Mouse (Mus musculus) lung, adult 18-20 months (tissue): ENCODE measurements around the gene Nf2.

ENCODE experiments used
- DNase-seq, 2 experiments: peaks; one replicate each; pipeline ENCODE4 v3.0.0; 2022; ENCODE audit warnings: mixed read lengths in 2 of 2

Gene Nf2

DNA sequence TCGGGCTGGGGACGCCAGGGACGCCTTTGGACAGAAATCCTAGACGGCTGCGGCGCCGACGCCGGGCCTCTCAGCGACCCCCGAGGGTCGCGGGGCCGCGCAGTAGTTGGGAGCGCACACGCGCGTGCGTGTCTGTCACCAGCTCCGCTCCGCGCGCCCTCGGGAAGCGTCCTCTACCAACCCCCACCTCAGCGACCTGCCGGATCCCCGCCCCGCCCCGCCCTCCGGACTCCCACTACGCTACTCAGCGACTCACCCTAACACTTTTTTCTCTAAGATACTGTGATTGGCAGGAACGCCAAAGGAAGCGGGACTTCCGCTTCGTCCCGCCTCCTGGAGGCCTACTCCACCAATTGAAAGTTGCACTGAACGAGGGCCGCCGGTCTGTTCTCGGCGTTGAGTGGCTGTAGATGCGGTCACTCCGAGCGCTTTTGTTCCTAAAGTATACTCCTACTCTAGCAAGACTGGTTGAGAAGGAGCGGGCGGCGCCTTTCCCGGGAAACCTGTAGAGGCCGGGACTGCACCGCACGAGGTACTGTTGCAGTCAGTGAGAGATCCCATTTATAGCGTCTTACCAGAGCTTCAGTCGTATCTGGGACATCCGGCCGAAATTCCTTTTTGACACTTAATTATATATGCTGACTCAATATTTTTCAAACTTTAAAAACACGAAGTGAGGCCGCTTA lies at the start of gene Nf2:
TSS of gene Nf2 (minus strand) at position 279 of the 686 bp plus-strand sequence.
- DNase-seq: peak; percentile 99

DNA sequence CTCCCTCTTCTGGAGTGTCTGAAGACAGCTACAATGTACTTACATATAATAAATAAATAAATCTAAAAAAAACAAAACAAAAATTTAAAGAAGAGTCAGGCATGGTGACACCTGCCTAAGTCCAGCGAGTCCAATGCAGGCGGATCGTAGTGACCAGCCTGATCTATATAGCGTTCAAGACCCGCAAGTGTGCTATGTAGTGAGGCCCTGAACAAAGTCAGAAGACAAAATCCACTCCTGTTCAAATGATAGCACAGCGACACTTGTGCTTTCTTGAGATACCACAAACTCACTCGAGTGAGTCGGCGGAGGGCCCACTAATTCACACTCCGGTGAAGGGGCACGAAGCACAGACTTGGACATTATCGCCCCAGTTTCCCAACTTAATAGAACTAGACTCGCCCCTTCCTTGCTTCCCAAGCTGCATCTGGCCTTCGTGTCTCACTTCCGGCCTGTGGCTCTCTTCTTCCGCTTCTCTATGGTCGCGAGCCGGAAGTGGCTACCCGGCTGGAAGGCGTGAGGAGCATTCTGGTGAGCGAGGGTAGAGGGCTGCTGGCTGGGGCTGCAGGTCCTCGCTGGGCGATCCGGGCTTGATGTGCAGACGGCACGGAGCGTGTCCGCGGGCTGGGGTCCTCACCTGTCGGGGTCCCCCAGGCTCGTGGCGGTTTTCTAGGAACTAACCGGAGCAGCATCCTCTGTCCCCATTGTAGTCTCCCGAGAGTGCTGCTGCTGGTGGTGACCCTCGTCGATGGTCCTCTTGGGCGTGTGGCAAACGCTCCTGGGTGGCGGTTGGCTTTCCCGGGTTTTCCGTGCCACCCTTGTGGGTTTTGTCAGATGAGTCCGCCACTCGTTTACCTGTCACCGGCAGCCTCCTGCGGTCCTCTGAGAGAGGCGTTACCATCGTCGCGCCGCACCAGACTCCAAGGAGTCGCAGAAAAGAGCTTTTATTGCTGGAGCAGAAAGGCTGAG lies 45.8 kb upstream of the Nf2 start, which contains the start of gene Thoc5:
TSS of gene Thoc5 (plus strand) at position 473 of the 969 bp plus-strand sequence.
- DNase-seq: peak; percentile 81 to 85

DNA sequence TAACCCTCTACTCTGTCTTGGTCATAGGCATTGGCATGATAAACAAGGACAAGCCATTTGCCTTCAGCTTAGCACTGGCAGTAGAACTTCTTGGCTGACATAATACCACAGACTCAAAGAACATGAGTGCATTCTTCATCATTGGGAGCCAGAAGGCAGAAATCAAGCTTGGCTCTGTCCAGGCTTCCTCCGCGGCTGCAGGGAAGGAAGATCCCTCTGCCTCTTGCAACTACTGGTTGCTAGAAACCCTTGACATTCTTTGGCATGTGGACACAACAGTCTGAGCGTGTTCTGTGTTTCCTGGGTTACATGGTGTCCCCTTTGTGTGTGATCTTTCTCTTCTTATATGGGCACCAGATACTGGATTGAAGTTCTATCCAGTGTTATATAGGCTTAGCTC lies 37.7 kb upstream of the Nf2 start:
- no peak for DNase-seq

DNA sequence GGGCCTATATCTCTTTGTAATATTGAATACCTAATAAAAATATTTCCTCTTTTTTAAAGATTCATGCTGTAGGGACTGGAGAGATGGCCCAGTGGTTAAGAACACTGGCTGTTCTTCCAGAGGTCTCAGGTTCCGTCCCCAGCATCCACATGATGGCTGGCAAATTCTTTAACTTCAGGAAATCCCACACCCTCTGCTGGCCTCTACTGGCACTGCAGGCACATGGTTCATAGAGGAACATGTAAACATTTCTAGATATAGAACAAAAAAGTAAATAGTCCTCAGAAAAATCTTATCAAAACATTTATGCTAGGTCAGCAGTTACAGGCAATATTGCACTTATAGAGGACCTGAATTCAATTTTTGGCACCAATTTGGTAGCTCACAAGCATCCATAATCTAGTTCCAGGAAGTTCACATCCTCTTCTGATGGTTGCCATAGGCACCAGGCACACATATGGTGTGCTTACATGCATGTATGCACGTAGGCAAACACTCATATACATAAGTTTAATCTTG lies 36.1 kb upstream of the Nf2 start:
- peak; percentile 31 to 38 for DNase-seq

DNA sequence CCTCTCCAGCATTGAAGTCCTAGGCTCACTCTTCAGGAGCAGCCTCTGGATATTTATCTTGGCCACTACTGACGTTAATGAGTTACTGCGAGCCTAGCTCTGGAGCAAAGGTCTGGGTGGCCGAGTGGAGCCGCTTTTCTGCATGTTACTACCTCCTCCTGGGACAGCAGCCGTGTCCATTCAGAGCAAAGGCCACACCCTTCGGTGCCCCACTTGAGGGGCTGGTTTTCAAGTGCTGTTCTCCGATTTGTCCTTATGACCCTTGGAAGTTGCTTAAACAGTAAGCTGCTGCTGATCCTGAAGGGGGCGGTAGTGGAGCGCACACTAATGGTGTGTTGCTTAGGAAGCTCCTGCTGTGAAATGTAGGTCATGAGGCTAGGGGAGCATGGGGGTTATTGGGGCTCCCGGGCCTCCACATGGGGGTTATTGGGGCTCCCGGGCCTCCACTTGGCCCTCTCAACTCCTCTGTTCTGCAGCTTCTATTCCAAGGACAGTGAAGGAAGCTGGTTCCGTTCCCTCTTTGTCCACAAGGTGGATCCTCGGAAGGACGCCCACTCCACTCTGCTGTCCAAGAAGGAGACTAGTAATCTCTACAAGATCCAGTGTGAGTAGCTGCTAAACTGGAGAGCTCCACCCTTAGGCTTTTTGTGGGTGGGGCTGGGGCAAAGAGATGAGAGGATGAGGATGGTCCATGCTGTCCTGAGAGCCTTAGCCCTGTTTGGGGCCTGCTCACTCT lies 33.7 kb upstream of the Nf2 start:
- DNase-seq: peak; percentile 82 to 89

DNA sequence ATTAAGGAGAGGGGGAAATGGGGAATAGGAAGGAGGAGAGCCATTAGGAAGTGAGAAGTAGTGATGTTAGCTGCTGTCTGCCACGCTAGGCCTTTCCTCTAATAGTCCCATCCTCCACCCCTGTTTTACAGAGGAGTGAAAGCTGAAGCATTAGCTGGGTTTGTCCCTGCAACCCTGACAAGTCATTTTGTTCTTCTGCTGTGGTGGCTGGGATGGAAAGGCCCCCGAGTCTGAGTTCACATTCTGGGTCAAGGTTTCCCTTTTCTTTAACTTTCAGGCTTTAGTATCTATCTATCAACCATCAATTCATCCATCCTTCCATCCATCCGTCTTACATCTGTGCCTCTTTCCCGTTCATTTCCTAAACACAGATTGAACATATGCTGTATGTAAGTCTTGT lies 31.8 kb upstream of the Nf2 start:
- DNase-seq: no peak

DNA sequence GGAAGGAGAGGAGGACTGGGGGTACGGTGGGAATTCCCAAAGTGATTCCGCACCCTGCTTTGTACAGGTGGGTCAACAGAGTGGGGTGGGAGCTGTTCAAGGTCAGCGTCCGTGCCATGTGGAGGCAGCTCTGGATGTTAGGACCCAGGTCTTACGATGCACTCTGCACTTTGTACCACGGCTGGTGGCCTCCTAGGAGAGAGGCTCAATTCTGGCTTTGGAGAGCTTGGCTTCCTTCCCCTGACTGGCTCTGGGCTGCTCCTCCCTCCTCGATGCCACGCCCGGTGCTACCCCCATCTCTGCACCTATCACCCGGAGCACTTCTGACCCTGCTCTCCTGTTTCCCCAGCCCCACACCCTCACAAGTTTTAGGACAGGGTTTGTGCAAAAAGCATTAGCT lies 25.2 kb upstream of the Nf2 start:
- DNase-seq: peak in 1 of 2 experiments; percentile 11

DNA sequence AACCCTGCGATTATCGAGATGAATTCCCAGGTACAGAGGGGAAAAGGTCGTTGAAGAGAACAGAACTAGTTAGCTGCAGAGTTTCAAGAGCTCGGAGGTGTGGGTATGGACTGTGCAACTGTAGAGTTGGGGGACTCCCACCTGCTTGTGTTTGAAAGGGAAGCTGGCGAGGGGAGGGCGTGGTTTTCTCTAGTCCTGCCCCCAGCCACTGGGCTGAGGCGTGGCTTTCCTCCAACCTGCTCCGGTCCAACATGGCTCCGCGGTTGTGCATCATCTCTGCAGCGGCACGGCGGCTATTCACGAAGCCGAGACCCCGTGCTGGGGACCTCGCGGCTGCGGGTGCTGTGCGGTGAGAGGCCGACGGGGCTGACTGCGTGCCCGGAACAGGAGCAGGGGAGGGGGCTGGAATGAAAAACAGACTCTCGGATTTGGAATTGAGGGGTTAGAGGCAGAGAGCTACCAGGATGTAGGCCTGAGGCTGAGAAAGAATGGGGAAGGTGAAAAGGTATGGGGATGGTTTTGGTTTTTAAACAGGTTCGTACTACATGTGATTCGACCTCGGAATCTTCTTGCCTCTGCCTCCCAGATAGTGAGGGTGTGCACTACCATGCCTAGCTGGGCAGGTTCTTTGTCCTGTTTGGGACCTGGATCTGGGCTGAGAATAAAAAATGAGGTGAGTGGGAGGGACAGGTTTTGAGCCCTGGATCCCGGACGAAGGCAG lies 24.6 kb upstream of the Nf2 start, which contains the start of gene Nipsnap1:
TSS of gene Nipsnap1 (plus strand) at position 197 of the 721 bp plus-strand sequence.
- peak; percentile 76 to 80 for DNase-seq

DNA sequence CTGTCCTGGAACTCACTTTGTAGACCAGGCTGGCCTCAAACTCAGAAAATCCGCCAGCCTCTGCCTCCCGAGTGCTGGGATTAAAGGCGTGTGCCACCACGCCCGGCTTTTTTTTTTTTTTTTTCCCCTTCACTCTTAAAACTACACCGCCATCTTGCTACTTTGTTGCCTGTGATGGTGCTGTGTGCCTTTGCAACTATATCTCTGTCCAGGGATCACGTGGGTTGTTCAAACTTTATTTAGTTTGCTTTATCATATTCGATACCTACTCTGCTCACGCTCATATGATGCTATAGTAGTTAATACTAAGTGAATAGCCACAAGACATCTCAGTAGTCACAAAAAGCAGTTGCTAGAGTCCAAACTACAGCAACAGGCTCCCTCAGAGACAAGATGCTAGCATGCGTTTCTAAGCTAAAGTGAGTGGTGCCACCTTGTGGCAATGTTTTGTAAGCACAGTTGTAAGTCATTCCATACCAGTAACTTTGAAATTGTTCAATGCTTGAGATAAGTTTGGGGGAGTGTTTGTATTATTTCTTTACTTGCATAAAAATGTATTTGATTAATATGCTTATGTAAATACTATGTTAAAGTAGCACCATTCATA lies 16.4 kb upstream of the Nf2 start:
- DNase-seq: peak; percentile 43 to 67

DNA sequence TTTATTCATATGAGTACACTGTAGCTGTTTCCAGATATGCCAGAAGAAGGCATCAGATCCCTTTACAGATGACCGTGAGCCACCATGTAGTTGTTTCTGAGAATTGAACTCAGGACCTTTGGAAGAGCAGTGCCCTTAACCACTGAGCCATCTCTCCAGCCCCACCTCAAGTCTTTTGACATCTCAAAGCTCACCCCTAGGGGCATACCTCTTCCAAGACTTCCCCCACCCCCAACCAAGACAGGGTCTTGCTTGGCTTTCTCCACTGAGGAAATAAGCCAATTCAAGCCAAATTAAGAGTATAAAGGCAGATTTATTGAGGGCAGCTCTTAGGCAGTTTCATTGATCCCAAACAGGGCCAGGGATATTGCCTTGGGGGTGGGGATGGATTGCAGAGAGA lies 13.4 kb upstream of the Nf2 start:
- DNase-seq: no peak

DNA sequence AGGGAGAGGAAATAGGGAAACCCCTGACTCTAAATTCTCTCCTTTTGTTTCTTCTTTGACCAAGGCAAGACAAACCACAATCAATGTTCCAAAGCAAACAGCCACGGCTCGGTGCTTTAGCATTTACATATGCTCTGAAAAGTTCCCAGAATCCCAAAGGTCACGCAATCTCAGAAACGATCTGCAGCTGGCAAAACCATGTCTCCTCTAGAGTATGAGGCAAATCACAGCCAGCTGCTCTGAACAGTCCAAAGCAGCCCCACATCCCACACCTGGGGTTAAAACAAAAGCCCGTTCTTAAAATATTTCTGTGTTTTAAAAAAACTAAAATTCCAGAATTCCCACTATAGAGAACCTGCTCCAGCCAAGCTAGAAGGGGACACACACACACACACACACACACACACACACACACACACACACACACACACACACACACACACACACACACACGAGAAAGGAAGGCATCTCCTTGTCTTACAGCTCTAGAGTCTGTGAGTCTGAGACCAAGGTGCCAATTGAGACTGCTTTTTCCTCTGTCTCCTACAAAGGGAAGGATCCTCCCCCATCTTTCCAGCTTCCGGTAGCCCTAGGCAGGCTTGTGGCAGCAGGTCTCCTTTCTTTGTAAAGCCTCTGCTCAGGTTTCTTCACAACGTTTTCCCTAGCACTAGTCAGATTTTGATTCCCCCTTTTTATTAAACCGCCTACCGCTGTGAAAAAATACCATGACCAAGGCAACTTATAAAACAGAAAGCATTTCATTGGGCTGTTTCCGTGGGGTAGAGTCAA lies 12.7 kb upstream of the Nf2 start:
- DNase-seq: no peak

DNA sequence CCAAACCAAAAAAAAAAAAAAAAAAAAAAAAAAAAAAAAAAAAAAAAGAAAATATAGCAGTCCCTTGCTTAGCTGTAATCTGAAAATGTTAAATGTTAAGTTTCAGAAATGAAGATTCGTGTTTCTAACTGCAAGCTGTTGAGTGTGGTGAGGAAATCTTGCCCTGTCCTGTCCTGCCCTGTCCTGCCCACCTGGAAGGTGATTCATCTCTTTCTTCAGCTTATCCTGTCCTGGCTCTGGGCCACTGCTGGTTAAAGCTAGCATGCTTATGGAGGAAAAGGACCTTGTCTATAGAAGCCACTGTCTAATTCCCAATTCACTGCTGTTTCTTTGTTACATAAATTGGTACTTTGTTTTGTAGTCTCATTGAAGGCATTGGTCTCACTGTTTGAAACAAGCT lies 11.7 kb upstream of the Nf2 start:
- DNase-seq: no peak

DNA sequence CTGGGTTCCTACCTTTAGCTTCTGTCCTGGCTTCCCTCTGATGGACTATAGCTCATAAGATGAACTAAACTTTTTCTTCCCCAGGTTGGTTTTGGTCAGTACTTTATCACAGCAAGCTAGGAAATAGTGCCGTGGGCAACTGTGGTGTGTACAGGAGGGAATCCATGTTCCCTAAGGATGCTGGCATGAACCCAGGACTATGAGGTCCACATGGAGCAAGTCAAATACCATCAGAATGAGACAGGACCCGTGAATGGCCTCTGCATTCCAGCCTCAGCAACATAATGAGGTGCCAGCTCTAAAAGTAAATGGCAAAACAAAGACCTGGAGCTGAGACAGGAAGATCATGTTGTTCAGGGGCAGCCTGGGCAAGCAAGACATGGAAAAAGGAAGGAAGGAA lies 9.1 kb upstream of the Nf2 start:
- no peak for DNase-seq

DNA sequence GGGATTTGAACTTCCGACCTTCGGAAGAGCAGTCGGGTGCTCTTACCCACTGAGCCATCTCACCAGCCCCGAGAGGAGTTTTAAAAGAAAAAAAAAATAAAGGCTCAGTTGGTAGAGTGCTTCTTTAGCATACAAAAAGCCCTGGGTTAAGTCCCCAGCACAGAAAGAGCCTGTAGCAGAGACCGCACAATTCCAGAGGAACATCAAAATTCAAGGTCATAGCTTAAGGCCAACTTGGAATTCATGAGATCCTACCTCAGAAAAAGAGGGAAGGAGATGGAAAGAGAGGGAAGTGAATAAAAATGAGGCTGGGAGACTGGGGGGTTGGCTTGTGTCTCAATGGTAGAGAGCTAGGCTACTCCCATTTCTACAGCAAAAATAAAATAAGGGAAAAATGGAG lies 4.8 kb upstream of the Nf2 start:
- no peak for DNase-seq

DNA sequence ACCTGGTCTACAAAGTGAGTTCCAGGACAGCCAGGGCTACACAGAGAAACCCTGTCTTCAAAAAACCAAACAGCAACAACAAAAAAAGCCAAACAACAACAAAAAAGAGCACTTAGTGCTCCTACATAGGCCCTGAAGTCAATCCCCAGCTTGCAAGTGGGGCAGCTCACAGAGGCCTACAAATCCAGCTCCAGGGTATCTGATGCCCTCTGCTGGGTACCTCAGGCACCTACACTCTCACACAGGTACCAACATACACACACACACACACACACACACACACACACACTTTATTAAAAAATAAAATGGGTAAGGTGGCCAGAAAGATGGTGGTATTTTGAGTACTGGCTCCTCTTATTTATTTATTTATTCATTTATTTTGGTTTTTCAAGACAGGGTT lies 3.7 kb upstream of the Nf2 start:
- no peak for DNase-seq

DNA sequence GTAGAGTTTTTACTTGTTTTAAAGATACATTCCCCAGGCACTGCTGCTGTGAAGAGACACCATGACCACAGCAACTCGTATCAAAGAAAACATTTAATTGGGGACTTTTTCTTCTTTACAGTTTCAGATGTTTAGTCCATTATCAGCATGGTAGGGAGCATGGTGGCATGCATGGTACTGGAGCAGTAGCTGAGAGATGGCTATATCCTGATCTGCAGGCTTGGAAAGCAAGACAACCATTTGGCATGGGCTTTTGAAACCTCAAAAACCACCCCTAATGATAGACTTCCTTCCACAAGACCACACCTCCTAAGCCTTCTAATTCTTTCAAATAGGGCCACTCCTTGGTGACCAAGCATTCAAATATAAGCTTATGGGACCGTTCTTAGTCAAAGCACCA lies 1.1 kb upstream of the Nf2 start:
- DNase-seq: no peak

DNA sequence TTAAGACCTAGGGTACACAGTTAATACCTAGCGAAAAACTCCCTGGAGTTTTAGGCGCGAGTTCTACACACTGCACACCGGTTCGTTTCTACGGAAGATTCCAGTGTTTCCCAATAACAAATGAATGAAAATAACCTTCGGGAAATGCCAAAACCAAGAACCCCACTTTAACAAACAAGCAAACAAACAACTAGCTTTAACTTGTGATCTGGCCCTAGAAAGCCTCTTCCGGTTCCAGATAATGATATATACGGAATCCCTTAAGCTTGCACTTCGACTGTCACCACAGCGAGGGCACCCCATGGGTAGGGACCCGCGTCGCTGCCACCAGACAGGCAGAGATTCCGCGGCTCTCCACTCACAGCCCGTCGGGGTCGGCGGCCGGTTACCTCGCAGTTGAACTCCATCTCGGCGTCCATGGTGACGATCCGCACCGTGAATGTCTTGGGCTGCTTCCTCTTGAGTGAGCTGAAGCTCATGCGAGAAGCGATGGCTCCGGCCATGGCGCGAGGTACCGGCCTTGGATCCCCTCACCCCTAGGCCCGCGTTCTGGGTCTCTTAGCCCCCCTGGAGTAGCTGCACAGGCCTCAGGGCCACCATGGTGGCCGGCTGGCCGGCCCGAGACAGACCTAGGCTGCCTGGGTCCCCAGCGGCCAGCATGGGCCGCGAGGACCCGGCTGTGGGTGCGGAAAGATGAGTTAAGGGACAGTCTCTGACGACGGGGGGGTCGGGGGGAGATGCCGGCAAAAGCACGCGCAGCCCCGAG lies 670 bp downstream of the Nf2 start:
- DNase-seq: peak; percentile 36 to 43

DNA sequence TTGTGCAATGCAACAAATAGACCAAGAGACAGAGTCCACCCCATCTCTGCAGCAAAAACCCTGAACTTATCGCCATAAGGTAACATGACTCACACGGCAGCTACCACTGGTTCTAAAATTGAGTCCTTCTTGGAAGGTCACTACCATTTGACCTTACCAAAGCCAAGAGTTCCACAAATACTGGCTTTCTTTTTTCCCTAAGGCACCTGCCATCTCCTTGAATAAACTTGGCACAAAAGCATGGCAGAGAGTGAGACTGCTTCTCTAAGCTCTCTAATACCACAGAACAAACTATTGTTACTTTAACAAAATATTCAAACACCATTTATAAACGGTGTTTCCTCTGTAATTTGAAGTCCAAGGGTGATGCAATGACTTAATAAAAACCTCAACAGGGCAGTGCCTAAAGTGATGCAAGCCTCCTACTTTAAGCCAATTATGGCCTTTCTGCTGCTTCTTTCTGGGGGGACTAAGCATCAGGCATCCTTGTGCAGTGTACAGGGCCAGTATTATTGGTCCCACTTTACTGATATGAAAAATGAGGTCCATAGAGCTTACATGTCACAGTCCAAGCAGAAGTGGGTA lies 8.3 kb downstream of the Nf2 start:
- peak in 1 of 2 experiments; percentile 17 for DNase-seq

DNA sequence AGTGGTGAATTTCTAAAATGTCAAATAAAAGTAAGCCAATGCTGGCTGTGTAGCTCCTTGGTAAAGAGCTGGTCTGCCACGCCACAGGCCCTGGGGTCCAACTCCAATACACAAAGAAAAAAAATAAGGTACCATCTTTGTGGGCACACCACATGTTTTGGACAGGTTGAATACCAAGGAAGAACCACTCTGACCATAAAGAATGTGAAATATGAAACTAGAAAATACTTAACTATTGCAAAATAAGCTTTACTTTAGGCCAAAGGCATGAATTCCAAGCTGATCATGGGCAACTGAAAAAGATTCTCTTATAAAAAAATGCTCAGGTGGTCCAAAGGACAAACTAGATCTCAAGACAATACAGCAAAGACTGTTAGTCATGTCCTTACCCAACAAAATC lies 11.1 kb downstream of the Nf2 start:
- no peak for DNase-seq

DNA sequence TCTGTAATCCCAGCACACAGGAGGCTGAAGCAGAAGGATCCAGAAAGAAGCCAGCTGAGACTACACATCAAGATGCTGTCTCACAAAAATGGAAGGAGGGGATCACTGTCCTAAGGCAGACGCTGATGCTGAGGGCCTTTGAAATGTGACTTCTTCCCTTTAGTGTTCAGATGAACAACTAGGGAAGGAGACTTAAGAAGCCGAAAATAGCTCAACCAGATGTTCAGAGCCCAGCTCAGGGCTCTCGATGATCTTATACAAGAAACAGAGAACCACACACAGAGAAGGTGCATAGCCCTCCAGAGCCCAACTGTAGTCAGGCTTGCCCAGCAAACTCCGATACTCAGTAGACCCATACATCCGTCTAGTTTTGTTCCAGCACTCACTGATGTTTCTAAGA lies 12.0 kb downstream of the Nf2 start:
- no peak for DNase-seq
